26 mouse cellular contexts compared by ENCODE assay signal in the genomic region with DNA sequence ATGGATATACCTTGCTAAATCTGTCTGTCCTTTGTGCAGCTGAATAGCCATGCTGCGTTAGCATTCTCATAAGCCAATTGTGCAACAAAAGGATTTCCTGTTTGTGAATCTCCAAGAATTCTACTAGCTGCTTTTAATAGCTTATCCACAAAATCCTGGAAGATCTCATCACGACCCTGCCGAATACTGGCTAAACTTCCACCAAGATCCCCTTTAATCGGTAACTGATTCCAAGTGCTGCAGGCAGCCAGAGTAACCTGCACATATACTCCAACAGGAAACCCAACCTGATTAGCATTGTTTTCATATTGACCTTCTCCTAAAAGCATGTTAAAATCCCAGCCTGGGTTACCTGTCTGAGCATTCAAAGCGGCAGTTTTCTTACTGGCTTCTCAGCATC. TPM values are rescaled to one million over a fixed set of nuclear protein-coding genes. Genes with fewer than 3 reads are reported as not detected.
A peak's percentile ranks its signal among the peaks of the same experiment; 100 is the strongest.
DNase-seq lines count a peak whose midpoint lies in the region; ATAC-seq and TF ChIP-seq lines count a peak whose summit lies in the region.
"Had no signal": no experiment of that assay in that cellular context is flagged by ENCODE, and none has a peak within 500 bp of the region (broad histone marks: within the 10 kb centered on the region; RNA-seq: fewer than 3 reads in every experiment).

No protein-coding gene starts in this region.

- no peak overlapping the region for H3K4me2 ChIP-seq in kidney, postnatal 0 days (ENCODE audit: low read length)
- H3K4me2 ChIP-seq: embryonic facial prominence, embryonic 13.5 days; forebrain, embryonic 12.5 days; heart, embryonic 12.5 days had no signal

- 50% methylated on average over 5 of the region's 5 CpGs for WGBS in kidney, postnatal 0 days

- H3K4me3 ChIP-seq in kidney, postnatal 0 days (replicated peaks; ENCODE audit: low read depth, low read length) = no peak overlapping the region
- H3K4me3 ChIP-seq: embryonic facial prominence, embryonic 13.5 days; forebrain, embryonic 12.5 days; heart, embryonic 12.5 days had no signal

- peak overlapping the region; percentile 73; the same call in 1 of the 2 replicates for H3K27ac ChIP-seq in kidney, postnatal 0 days
- H3K27ac ChIP-seq: embryonic facial prominence, embryonic 13.5 days; forebrain, embryonic 12.5 days had no signal

- H3K9me3 ChIP-seq in kidney, postnatal 0 days (replicated peaks; ENCODE audit: low read length) = no peaks in the 10 kb centered on the region; the same call in 1 of the 2 replicates
- H3K9me3 ChIP-seq: embryonic facial prominence, embryonic 13.5 days had no signal

- ATAC-seq in kidney, postnatal 0 days (replicated peaks; ENCODE audit: low FRiP score, low read depth) = no peak
- ATAC-seq: forebrain, embryonic 16.5 days; hindbrain, embryonic 16.5 days had no signal

- DNase-seq in kidney, adult 18-20 months = peak; percentile 47
- peak; percentile 91 for DNase-seq in kidney, adult 9 months
- peak; percentile 52 for DNase-seq in kidney, postnatal 0 days (ENCODE audit: low spot score)
- DNase-seq in kidney, postnatal 36 days = peak; percentile 49 to 81
- DNase-seq in gastrocnemius, postnatal 36 days = no peak
- DNase-seq in cerebellum, postnatal 25 days = no peak
- no peak for DNase-seq in spleen, postnatal 4 days (ENCODE audit: low spot score in 2 of 2)
- DNase-seq in adrenal gland, adult 2 months = no peak
- DNase-seq: adrenal gland, postnatal 10 days; cerebellum, adult 11-12 months; cerebellum, adult 9-10 months; cerebellum, postnatal 36 days; gastrocnemius, postnatal 10 days had no signal

- H3K36me3 ChIP-seq in kidney, postnatal 0 days (ENCODE audit: insufficient read depth, low read length) = no peaks in the 10 kb centered on the region
- H3K36me3 ChIP-seq: embryonic facial prominence, embryonic 13.5 days; forebrain, embryonic 12.5 days; heart, embryonic 12.5 days had no signal

- TF ChIP-seq CTCF in kidney, postnatal 0 days (IDR thresholded peaks at IDR 0.05; ENCODE audit: low read depth) = no peak

- H3K9ac ChIP-seq in kidney, postnatal 0 days (ENCODE audit: low read depth, low read length) = no peak overlapping the region
- H3K9ac ChIP-seq: embryonic facial prominence, embryonic 13.5 days; forebrain, embryonic 12.5 days; heart, embryonic 12.5 days had no signal

- H3K27me3 ChIP-seq in kidney, postnatal 0 days (ENCODE audit: insufficient read depth, low read length) = no peaks in the 10 kb centered on the region
- H3K27me3 ChIP-seq: embryonic facial prominence, embryonic 13.5 days; forebrain, embryonic 12.5 days; heart, embryonic 12.5 days had no signal

- 0 out of 2 replicates have a peak, but pooled peaks cover 6% of the 10 kb centered on the region for H3K4me1 ChIP-seq in kidney, postnatal 0 days (replicated peaks; ENCODE audit: insufficient read depth, low read length)
- H3K4me1 ChIP-seq: embryonic facial prominence, embryonic 13.5 days; forebrain, embryonic 12.5 days; heart, embryonic 12.5 days had no signal

- intact Hi-C loops in gastrocnemius, postnatal 36 days (cut with DNase I) = no loop called here

RNA-seq across cellular contexts. Expression of a gene that starts 14.4 kb away (rescaled TPM):
- 11.4 and 12.6 TPM in 2 replicates for polyA plus RNA-seq in kidney, postnatal 0 days (2015; fragmentation: Nextera tagmentation; extraction: Ambion mirVana)
- total RNA-seq in gastrocnemius, postnatal 36 days (2021) = not detected
- not detected for total RNA-seq in adrenal gland, adult 2 months (2021)
- not detected in 2 replicates for polyA plus RNA-seq in adrenal gland, adult 2 months (2012; rRNA removed)
- total RNA-seq: ES-E14; gastrocnemius, postnatal 10 days; heart, adult 8-10 months; heart, postnatal 25 days had no signal
- polyA plus RNA-seq: brain, embryonic 14.5 days; embryonic facial prominence, embryonic 13.5 days; forebrain, embryonic 12.5 days; forebrain, embryonic 16.5 days; frontal cortex, adult 2 months; gonadal fat pad, adult 2 months; heart, embryonic 12.5 days; heart, embryonic 16.5 days; hindbrain, embryonic 11.5 days; hindbrain, embryonic 16.5 days had no signal

RNA-seq across cellular contexts. Expression of a gene that starts 31.0 kb away (rescaled TPM):
- 2.1 and 2.3 TPM in 2 replicates for polyA plus RNA-seq in kidney, postnatal 0 days (2015; fragmentation: Nextera tagmentation; extraction: Ambion mirVana)
- total RNA-seq in gastrocnemius, postnatal 36 days (2021) = not detected
- under 1 TPM in 1 of 2 experiments, not detected in 1; 0.23 TPM for total RNA-seq in adrenal gland, adult 2 months (2021)
- polyA plus RNA-seq in adrenal gland, adult 2 months (2012; rRNA removed) = not detected in 2 replicates
- total RNA-seq: ES-E14; gastrocnemius, postnatal 10 days; heart, adult 8-10 months; heart, postnatal 25 days had no signal
- polyA plus RNA-seq: brain, embryonic 14.5 days; embryonic facial prominence, embryonic 13.5 days; forebrain, embryonic 12.5 days; forebrain, embryonic 16.5 days; frontal cortex, adult 2 months; heart, embryonic 12.5 days; heart, embryonic 16.5 days; hindbrain, embryonic 11.5 days; hindbrain, embryonic 16.5 days had no signal

RNA-seq across cellular contexts. Expression of a gene that starts 34.3 kb away (rescaled TPM):
- 12.7 and 13.1 TPM in 2 replicates for polyA plus RNA-seq in kidney, postnatal 0 days (2015; fragmentation: Nextera tagmentation; extraction: Ambion mirVana)
- total RNA-seq in gastrocnemius, postnatal 36 days (2021) = not detected
- total RNA-seq in adrenal gland, adult 2 months (2021) = 1 to 10 TPM in 1 of 2 experiments, under 1 TPM in 1; 0.79 to 1.3 TPM
- polyA plus RNA-seq in adrenal gland, adult 2 months (2012; rRNA removed) = 0.12 TPM in 1 of 2 replicates, not detected in the other
- total RNA-seq: heart, adult 8-10 months; heart, postnatal 25 days had no signal
- polyA plus RNA-seq: brain, embryonic 14.5 days; embryonic facial prominence, embryonic 13.5 days; forebrain, embryonic 12.5 days; forebrain, embryonic 16.5 days; heart, embryonic 12.5 days; heart, embryonic 16.5 days; hindbrain, embryonic 11.5 days; hindbrain, embryonic 16.5 days had no signal

RNA-seq across cellular contexts. Expression of a gene that starts 53.3 kb away (rescaled TPM):
- 0.13 and 0.21 TPM in 2 replicates for polyA plus RNA-seq in kidney, postnatal 0 days (2015; fragmentation: Nextera tagmentation; extraction: Ambion mirVana)
- not detected for total RNA-seq in gastrocnemius, postnatal 36 days (2021)
- total RNA-seq in adrenal gland, adult 2 months (2021) = 1 to 10 TPM in 1 of 2 experiments, not detected in 1; 2.0 TPM
- 0.17 TPM in 1 of 2 replicates, not detected in the other for polyA plus RNA-seq in adrenal gland, adult 2 months (2012; rRNA removed)
- total RNA-seq: ES-E14; heart, postnatal 25 days had no signal
- polyA plus RNA-seq: brain, embryonic 14.5 days; embryonic facial prominence, embryonic 13.5 days; forebrain, embryonic 12.5 days; forebrain, embryonic 16.5 days; frontal cortex, adult 2 months; heart, embryonic 12.5 days; heart, embryonic 16.5 days; hindbrain, embryonic 11.5 days; hindbrain, embryonic 16.5 days had no signal

RNA-seq across cellular contexts. Expression of a gene that starts 59.1 kb away (rescaled TPM):
- polyA plus RNA-seq in kidney, postnatal 0 days (2015; fragmentation: Nextera tagmentation; extraction: Ambion mirVana) = not detected in 2 replicates
- total RNA-seq in gastrocnemius, postnatal 36 days (2021) = under 1 TPM; 0.47 to 0.69 TPM
- under 1 TPM in 1 of 2 experiments, not detected in 1; 0.46 TPM for total RNA-seq in adrenal gland, adult 2 months (2021)
- polyA plus RNA-seq in adrenal gland, adult 2 months (2012; rRNA removed) = 0.22 and 0.31 TPM in 2 replicates
- total RNA-seq: heart, postnatal 25 days had no signal
- polyA plus RNA-seq: hindbrain, embryonic 11.5 days had no signal

Comparison
In these comparisons a context has a peak if more than half of its experiments do, and no peak if none do; other contexts are left out.
1. DNase-seq: peak in kidney, adult 18-20 months (single experiment), kidney, adult 9 months (single experiment), kidney, postnatal 0 days (single experiment) and kidney, postnatal 36 days (2 of 2); none in gastrocnemius, postnatal 36 days (0 of 2), cerebellum, postnatal 25 days (0 of 2), spleen, postnatal 4 days (0 of 2) and adrenal gland, adult 2 months (single experiment).